Mouse (Mus musculus) G1E (cell line): ENCODE data around the gene Lancl2. TPM values are rescaled to one million over a fixed set of nuclear protein-coding genes. Genes with fewer than 3 reads are reported as not detected.

ENCODE experiments used
- ATAC-seq: 2 replicates; pipeline ENCODE4 v1.8.0; 2016; ENCODE audit warnings: mild to moderate bottlenecking; ENCODE audit not compliant: insufficient number of reproducible peaks, poor library complexity, low FRiP score, severe bottlenecking; ENCODE audit errors: extremely low read depth
- DNase-seq: peaks from one replicate; pipeline ENCODE4 v3.0.0; 2012; ENCODE audit warnings: low spot score
- H3K27me3 ChIP-seq: 2 replicates; pipeline ENCODE4 v1.6.1; 2012; ENCODE audit warnings: mild to moderate bottlenecking, low read length, inconsistent platforms; ENCODE audit not compliant: insufficient read depth
- H3K36me3 ChIP-seq: replicated peaks from 2 replicates; pipeline ENCODE3; 2012; ENCODE audit warnings: mild to moderate bottlenecking, inconsistent platforms
- H3K4me1 ChIP-seq: 2 replicates; pipeline ENCODE4 v1.6.1; 2012; ENCODE audit warnings: low read depth, low read length, inconsistent platforms, mixed read lengths; ENCODE audit not compliant: insufficient read depth
- H3K4me3 ChIP-seq: 2 replicates; pipeline ENCODE4 v1.5.1; 2012; ENCODE audit warnings: low read depth, mild to moderate bottlenecking, inconsistent platforms, low read length, moderate library complexity, mixed read lengths
- H3K9me3 ChIP-seq: replicated peaks from 2 replicates; pipeline ENCODE4 v1.6.1; 2012; ENCODE audit warnings: inconsistent platforms
- CTCF ChIP-seq: IDR thresholded peaks from 2 replicates; pipeline ENCODE4 v1.5.1; 2012; ENCODE audit warnings: low read depth, low read length, inconsistent platforms, mixed read lengths
- GATA1 ChIP-seq: IDR thresholded peaks from 2 replicates; pipeline ENCODE4 v1.6.1; 2012; ENCODE audit warnings: borderline replicate concordance, low read length, inconsistent platforms, mixed read lengths
- GATA2 ChIP-seq: IDR thresholded peaks from 2 replicates; pipeline ENCODE4 v1.6.1; 2012; ENCODE audit warnings: low read depth, low read length, inconsistent platforms, borderline replicate concordance
- POLR2AphosphoS5 ChIP-seq: IDR thresholded peaks from 2 replicates; pipeline ENCODE4 v1.6.1; 2012; ENCODE audit warnings: low read depth, low read length, inconsistent platforms; ENCODE audit not compliant: insufficient replicate concordance
- TAL1 ChIP-seq: conservative IDR thresholded peaks from 2 replicates; pipeline ENCODE4 v1.6.1; 2012; ENCODE audit warnings: low read depth, low read length, inconsistent platforms, mixed read lengths
- polyA plus RNA-seq: library from polyadenylated mRNA; stranded (reverse); fragments of >175 nt; gene quantifications from 2 replicates; pipeline ENCODE4 v1.2.3, GENCODE M21; 2012
- total RNA-seq, 2 experiments: library from RNA; stranded (forward) in 1 of 2; stranded (reverse) in 1 of 2; fragments of 200-1000 nt in 1 of 2; fragments of >200 nt in 1 of 2; fragmentation: Nextera tagmentation in 1 of 2; gene quantifications; 2 replicates each; pipeline ENCODE4 v1.2.3; 2014 to 2017

The Lancl2 gene
- total and polyA plus RNA-seq, 3 experiments = 22.1 to 33.8 (median 26.2) TPM

DNA sequence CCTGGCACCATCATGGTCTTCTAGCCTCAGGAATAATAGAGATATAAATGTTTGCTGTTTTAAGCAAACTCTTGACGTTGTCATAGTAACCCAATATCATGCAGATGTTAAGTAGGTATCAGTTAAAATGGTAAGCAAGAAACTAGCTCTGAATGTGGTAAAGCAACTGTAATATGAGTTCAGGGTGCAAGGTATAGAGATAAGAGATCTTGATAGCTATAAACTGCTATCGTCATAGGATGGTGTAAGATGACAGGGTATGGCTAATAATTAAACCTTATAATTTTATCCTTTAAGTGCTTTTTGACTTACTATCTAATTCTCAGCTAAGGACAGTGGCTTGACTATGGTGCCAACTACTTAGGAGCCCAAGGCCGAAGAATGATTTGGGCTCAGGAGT, 78.0 kb downstream of the Lancl2 start:
- H3K36me3 ChIP-seq = peaks cover 44% of the 10 kb centered on the region
- no peak overlapping the region for H3K4me3 ChIP-seq
- ATAC-seq = no peak

DNA sequence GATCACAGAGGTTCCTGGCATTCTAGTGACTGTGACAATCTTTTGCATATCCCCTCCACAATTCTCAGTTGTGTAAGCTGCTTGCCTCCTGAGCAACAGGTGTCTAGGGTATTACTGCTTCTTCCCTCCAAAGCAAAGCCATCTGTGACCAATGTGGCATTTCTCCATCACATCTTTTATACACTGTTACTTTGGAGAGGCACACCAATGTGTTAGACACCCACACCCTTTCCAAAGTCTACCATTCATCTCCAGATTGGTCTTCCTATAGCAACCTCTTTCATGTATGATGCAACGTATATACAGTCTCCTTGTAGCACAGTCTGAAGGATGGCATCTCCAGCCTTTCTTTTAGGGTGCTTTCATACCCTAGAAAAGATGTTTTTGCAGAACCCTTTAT, 80.3 kb downstream of the Lancl2 start:
- H3K4me3 ChIP-seq = no peak overlapping the region
- H3K4me1 ChIP-seq = peaks cover 4% of the 10 kb centered on the region; the same call in 1 of the 2 replicates
- ATAC-seq (no peak), DNase-seq (no peak)
- TF ChIP-seq TAL1 = no peak
- TF ChIP-seq GATA2 = no peak
- TF ChIP-seq POLR2AphosphoS5 = no peak
- no peak for TF ChIP-seq GATA1
- no peak for TF ChIP-seq CTCF
- H3K36me3 ChIP-seq = peaks cover 39% of the 10 kb centered on the region
- H3K27me3 ChIP-seq = no peaks in the 10 kb centered on the region
- no peaks in the 10 kb centered on the region for H3K9me3 ChIP-seq

More for the DNA sequence above, 78.0 kb downstream of the Lancl2 start:
- Histone ChIP-seq H3K9me3 (no peaks in the 10 kb centered on the region), H3K4me1 (peaks cover 4% of the 10 kb centered on the region; the same call in 1 of the 2 replicates), H3K27me3 (no peaks in the 10 kb centered on the region)
- TF ChIP-seq TAL1 = no peak
- TF ChIP-seq GATA1 = no peak
- no peak for DNase-seq

DNA sequence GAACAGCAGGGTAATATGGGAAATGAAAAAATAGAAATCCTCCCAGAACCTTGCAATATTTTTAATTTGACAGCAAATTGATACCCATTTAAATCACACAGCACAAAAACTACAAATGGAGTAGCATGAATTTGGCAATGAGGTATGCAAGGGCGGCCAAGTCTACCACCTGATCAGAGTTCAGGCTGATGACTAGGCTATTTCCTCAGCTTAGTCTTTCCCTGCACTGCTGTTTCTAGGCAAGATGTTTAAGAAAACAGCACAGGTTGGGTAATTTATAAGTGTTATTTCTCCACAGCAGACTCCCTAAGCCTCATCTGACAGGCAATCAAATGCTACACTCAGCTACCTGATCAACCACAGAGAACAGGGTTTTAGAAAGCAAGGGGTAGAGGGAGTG, 81.9 kb downstream of the Lancl2 start:
- DNase-seq = no peak
- Histone ChIP-seq H3K36me3 (peaks cover 36% of the 10 kb centered on the region), H3K9me3 (no peaks in the 10 kb centered on the region), H3K4me1 (peaks cover 4% of the 10 kb centered on the region; the same call in 1 of the 2 replicates), H3K27me3 (no peaks in the 10 kb centered on the region), H3K4me3 (no peak overlapping the region)
- no peak for TF ChIP-seq GATA1
- TF ChIP-seq POLR2AphosphoS5 = no peak
- TF ChIP-seq GATA2 = no peak
- no peak for TF ChIP-seq TAL1
- TF ChIP-seq CTCF = no peak
- no peak for ATAC-seq

DNA sequence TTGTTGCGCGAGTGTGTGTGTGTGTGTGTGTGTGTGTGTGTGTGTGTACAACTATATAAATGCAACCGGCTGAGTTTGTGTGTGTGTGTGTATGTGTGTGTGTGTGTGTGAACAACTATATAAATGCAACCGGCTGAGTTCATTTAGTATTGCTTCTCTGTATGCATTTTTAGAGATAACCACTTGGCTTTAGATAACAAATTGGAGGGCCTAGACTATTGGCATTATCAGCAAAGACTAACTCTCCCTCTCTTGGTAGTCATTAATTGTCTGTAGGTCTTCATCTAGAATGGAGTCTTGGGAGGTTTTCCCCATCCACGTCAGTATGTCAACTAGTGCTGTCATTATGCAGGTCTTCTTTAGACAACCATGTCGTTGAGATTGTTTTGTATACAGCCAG, 85.0 kb downstream of the Lancl2 start:
- no peak for ATAC-seq
- no peak for DNase-seq
- peaks cover 3% of the 10 kb centered on the region; the same call in 1 of the 2 replicates for H3K4me1 ChIP-seq

More for the DNA sequence above, 85.0 kb downstream of the Lancl2 start:
- Histone ChIP-seq H3K4me3 (no peak overlapping the region), H3K9me3 (no peaks in the 10 kb centered on the region), H3K27me3 (no peaks in the 10 kb centered on the region), H3K36me3 (peaks cover 36% of the 10 kb centered on the region)
- TF ChIP-seq POLR2AphosphoS5 (no peak), GATA2 (no peak), GATA1 (no peak), TAL1 (no peak), CTCF (no peak)

Other genes with a start within 250 kb of the Lancl2 start
- gene Ppm1k, start 167.1 kb upstream of the Lancl2 start, total RNA-seq (2014; fragmentation: Nextera tagmentation) = 2.1 and 2.4 TPM in 2 replicates
- gene Ppm1k, start 167.1 kb upstream of the Lancl2 start, total RNA-seq (2017) = 3.9 and 4.6 TPM in 2 replicates
- 0.05 and 0.34 TPM in 2 replicates for gene Ppm1k, start 167.1 kb upstream of the Lancl2 start, polyA plus RNA-seq
- gene Herc6, start 121.5 kb upstream of the Lancl2 start, total RNA-seq (2014; fragmentation: Nextera tagmentation) = 1.1 TPM in 1 of 2 replicates, not detected in the other
- under 0.01 and 0.22 TPM in 2 replicates for gene Herc6, start 121.5 kb upstream of the Lancl2 start, total RNA-seq (2017)
- gene Herc6, start 121.5 kb upstream of the Lancl2 start, polyA plus RNA-seq = not detected in 2 replicates
- 10.8 and 12.0 TPM in 2 replicates for gene Pyurf, start 10.5 kb upstream of the Lancl2 start, total RNA-seq (2014; fragmentation: Nextera tagmentation)
- gene Pyurf, start 10.5 kb upstream of the Lancl2 start, total RNA-seq (2017) = 21.0 and 23.0 TPM in 2 replicates
- gene Pyurf, start 10.5 kb upstream of the Lancl2 start, polyA plus RNA-seq = 13.8 and 20.6 TPM in 2 replicates
- 17.0 and 31.9 TPM in 2 replicates for gene Vopp1, start 122.6 kb downstream of the Lancl2 start, total RNA-seq (2014; fragmentation: Nextera tagmentation)
- 32.8 and 37.1 TPM in 2 replicates for gene Vopp1, start 122.6 kb downstream of the Lancl2 start, total RNA-seq (2017)
- gene Vopp1, start 122.6 kb downstream of the Lancl2 start, polyA plus RNA-seq = 5.3 and 5.4 TPM in 2 replicates
- not detected in 2 replicates for gene Vmn1r21, start 147.8 kb downstream of the Lancl2 start, total RNA-seq (2014; fragmentation: Nextera tagmentation)
- gene Vmn1r21, start 147.8 kb downstream of the Lancl2 start, total RNA-seq (2017) = 0.22 TPM in 1 of 2 replicates, not detected in the other
- not detected in 2 replicates for gene Vmn1r21, start 147.8 kb downstream of the Lancl2 start, polyA plus RNA-seq
- not detected in 2 replicates for gene Vmn1r22, start 205.5 kb downstream of the Lancl2 start, total RNA-seq (2014; fragmentation: Nextera tagmentation)
- 0.16 TPM in 1 of 2 replicates, not detected in the other for gene Vmn1r22, start 205.5 kb downstream of the Lancl2 start, total RNA-seq (2017)
- gene Vmn1r22, start 205.5 kb downstream of the Lancl2 start, polyA plus RNA-seq = not detected in 2 replicates
- gene Vmn1r23, start 224.3 kb downstream of the Lancl2 start, total RNA-seq (2014; fragmentation: Nextera tagmentation) = not detected in 2 replicates
- gene Vmn1r23, start 224.3 kb downstream of the Lancl2 start, total RNA-seq (2017) = not detected in 2 replicates
- not detected in 2 replicates for gene Vmn1r23, start 224.3 kb downstream of the Lancl2 start, polyA plus RNA-seq